Mouse (Mus musculus): ENCODE measurements around the gene Grm4.

Gene Grm4

GRCm38 (mm10) chr17:27511865-27512618 is 9.2 kb downstream of the Grm4 start:
- DNase-seq (ENCODE audit: low spot score) = peak; percentile 65

GRCm38 (mm10) chr17:27511125-27511735 is 10.0 kb downstream of the Grm4 start:
- DNase-seq (ENCODE audit: low spot score) = no peak

GRCm38 (mm10) chr17:27510258-27511124 is 10.7 kb downstream of the Grm4 start:
- DNase-seq (ENCODE audit: low spot score) = no peak

- DNase-seq (ENCODE audit: low spot score) = no peak
Measured at GRCm38 (mm10) chr17:27509056-27509455, 12.1 kb downstream of the Grm4 start.

GRCm38 (mm10) chr17:27508513-27508912 is 12.7 kb downstream of the Grm4 start:
- DNase-seq (ENCODE audit: low spot score) = no peak

- no peak for DNase-seq (ENCODE audit: low spot score)
Measured at GRCm38 (mm10) chr17:27508002-27508401, 13.2 kb downstream of the Grm4 start.

GRCm38 (mm10) chr17:27507591-27507945 is 13.6 kb downstream of the Grm4 start:
- no peak for DNase-seq (ENCODE audit: low spot score)

GRCm38 (mm10) chr17:27506871-27507590 is 14.2 kb downstream of the Grm4 start:
- DNase-seq (ENCODE audit: low spot score) = no peak

GRCm38 (mm10) chr17:27506362-27506761 is 14.8 kb downstream of the Grm4 start:
- DNase-seq (ENCODE audit: low spot score) = no peak

GRCm38 (mm10) chr17:27505221-27505881 is 15.9 kb downstream of the Grm4 start:
- DNase-seq (ENCODE audit: low spot score) = no peak

- no peak for DNase-seq (ENCODE audit: low spot score)
Measured at GRCm38 (mm10) chr17:27503869-27504268, 17.3 kb downstream of the Grm4 start.

GRCm38 (mm10) chr17:27502736-27503445 is 18.3 kb downstream of the Grm4 start:
- no peak for DNase-seq (ENCODE audit: low spot score)

GRCm38 (mm10) chr17:27502288-27502687 is 18.9 kb downstream of the Grm4 start:
- no peak for DNase-seq (ENCODE audit: low spot score)

GRCm38 (mm10) chr17:27501331-27502251 is 19.6 kb downstream of the Grm4 start:
- peak; percentile 64 for DNase-seq (ENCODE audit: low spot score)

GRCm38 (mm10) chr17:27500811-27501210 is 20.4 kb downstream of the Grm4 start:
- DNase-seq (ENCODE audit: low spot score) = no peak

- no peak for DNase-seq (ENCODE audit: low spot score)
Measured at GRCm38 (mm10) chr17:27499080-27499479, 22.1 kb downstream of the Grm4 start.

GRCm38 (mm10) chr17:27497798-27498197 is 23.4 kb downstream of the Grm4 start:
- no peak for DNase-seq (ENCODE audit: low spot score)

GRCm38 (mm10) chr17:27495008-27495540 is 26.1 kb downstream of the Grm4 start:
- no peak for DNase-seq (ENCODE audit: low spot score)

- no peak for DNase-seq (ENCODE audit: low spot score)
Measured at GRCm38 (mm10) chr17:27493969-27494368, 27.2 kb downstream of the Grm4 start.

GRCm38 (mm10) chr17:27493389-27493788 is 27.8 kb downstream of the Grm4 start:
- DNase-seq (ENCODE audit: low spot score) = no peak
